Mouse (Mus musculus) bone marrow macrophage, adult 2 months (primary cell): Measurements from ENCODE around the gene Qsox1. TPM values are rescaled to one million over a fixed set of nuclear protein-coding genes. Genes with fewer than 3 reads are reported as not detected.

Source experiments
- H3K27ac ChIP-seq: 2 replicates; pipeline ENCODE4 v1.5.1; 2012; ENCODE audit warnings: low read depth, low read length; ENCODE audit not compliant: insufficient read depth
- H3K4me1 ChIP-seq: 2 replicates; pipeline ENCODE4 v1.6.1; 2012; ENCODE audit warnings: low read length; ENCODE audit not compliant: control insufficient read depth, insufficient read depth
- H3K4me3 ChIP-seq: 2 replicates; pipeline ENCODE4 v1.5.1; 2012; ENCODE audit warnings: mild to moderate bottlenecking, low read length, moderate library complexity; ENCODE audit not compliant: insufficient read depth
- CTCF ChIP-seq: IDR thresholded peaks from 2 replicates; pipeline ENCODE4 v1.5.1; 2012; ENCODE audit warnings: low read depth, mild to moderate bottlenecking, low read length, moderate library complexity
- POLR2A ChIP-seq: IDR thresholded peaks from 2 replicates; pipeline ENCODE4 v1.6.1; 2012; ENCODE audit warnings: mild to moderate bottlenecking, low read depth, low read length, borderline replicate concordance
- polyA plus RNA-seq: library from polyadenylated mRNA; stranded (reverse); fragments of >200 nt; gene quantifications from 2 replicates; pipeline ENCODE4 v1.2.4, GENCODE M21; 2012; ENCODE audit not compliant: missing spikeins, insufficient read depth, insufficient read length

The Qsox1 gene
- polyA plus RNA-seq, 1 experiment: 15.7 TPM

DNA sequence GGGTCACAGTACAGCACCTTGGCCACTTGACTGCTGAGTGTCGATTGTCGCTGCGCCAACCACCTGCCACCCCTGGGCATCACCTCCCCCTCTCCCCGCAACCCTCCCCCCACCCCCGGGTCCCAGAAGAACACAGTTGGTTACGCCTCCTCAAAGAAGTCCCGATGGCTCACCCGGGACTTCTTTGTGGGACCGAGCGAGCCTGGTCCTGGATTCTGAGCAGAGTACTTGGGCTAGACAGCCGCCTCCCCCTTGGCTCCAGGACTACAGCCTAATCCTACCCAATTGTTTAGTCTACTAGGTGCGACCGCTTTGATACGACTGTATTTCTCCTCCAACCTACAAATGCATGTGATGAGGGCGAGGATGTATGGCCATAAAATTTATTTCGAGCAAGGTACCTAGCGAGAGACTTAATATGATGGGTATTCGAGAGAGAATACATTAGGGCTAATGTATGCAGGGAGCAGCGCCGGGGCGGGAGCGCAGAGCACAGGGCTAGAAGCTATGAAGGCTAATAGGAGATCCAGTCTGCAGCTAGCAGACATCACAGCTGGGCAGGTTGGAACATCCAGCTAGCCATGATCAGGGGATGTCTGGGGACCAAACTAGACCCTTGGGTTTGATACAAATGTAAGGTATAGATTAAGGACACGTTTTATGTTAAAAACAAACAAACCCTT lies 83.4 kb downstream of the Qsox1 start:
- H3K27ac ChIP-seq: no peak overlapping the region
- no peaks in the 10 kb centered on the region for H3K4me1 ChIP-seq
- TF ChIP-seq CTCF (no peak), POLR2A (no peak)
- no peak overlapping the region for H3K4me3 ChIP-seq

DNA sequence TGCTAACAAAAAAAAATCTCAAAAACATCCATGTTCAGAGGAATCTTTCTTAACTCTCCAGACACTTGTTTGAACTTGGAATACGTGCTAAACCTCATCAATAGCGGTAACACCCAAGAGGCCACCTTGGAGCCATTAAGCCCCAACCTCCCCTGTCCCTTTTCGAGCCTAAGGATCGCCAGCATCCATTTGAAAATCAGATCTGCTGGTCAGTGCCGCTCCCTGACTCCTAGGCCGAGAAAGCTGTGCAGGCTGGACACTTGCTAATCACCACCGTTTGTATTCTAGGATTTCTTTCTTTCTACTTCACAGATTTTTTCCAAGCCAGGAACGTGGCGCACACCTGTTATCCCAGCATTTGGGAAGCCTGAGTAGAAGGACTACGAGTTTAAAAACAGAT lies 84.9 kb downstream of the Qsox1 start:
- TF ChIP-seq POLR2A (no peak), CTCF (no peak)
- no peaks in the 10 kb centered on the region for H3K4me1 ChIP-seq
- H3K4me3 ChIP-seq: no peak overlapping the region
- H3K27ac ChIP-seq: no peak overlapping the region

Other genes with a start within 250 kb of the Qsox1 start
- not detected in 2 replicates for gene Lhx4, start 61.2 kb downstream of the Qsox1 start, polyA plus RNA-seq
- gene Cep350, start 160.4 kb upstream of the Qsox1 start, polyA plus RNA-seq: 34.4 and 40.9 TPM in 2 replicates
- 99.8 and 104 TPM in 2 replicates for gene Tor1aip2, start 222.5 kb upstream of the Qsox1 start, polyA plus RNA-seq
- gene Tor1aip1, start 223.6 kb upstream of the Qsox1 start, polyA plus RNA-seq: 158 and 159 TPM in 2 replicates